Mouse (Mus musculus) c-Kit-positive CD71-positive TER-119-positive erythroid progenitor cells, embryonic 14.5 days (primary cell): Measurements from ENCODE around the gene Ptgis.

ENCODE experiments used
- DNase-seq: peaks from one replicate; pipeline ENCODE4 v3.0.0-alpha.2; 2013; ENCODE audit warnings: low spot score

Ptgis gene

DNA sequence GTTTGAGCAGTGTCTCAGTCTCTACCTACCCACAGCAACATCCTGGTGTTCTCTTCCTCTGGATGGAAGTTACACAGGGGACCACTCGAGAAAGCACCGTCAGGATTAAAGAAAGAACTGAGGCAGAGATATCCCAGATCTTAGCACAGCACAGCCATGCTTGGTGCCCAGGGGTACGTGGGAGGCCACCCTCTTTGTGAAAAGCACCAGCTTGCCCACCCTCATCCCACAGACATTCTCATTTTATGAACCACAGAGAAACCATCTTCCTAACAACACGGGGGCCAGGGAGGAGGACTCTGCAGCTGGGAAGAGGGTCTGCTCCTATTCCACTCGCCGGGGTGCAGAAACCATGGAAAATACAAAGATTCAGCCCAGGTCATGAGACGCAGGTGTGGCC, 90.3 kb downstream of the Ptgis start:
- no peak for DNase-seq

DNA sequence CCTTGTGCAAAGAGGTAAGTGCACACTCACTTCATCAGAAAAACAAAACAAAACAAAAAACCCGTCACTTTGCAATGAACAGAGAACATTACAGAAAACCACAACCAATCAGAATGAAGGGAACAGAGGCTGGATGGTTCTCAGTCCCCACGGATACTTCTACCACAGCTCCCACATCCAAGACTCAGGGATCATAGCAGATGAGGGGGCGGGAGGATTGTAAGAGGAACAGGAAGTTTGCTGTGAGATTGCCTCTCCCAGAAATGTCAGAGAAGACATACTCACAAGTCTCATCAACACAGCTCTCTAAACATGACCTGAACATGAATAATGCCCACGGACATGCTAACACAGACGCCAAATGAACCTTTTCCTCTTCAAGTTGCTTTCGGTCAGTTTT, 91.4 kb downstream of the Ptgis start:
- no peak for DNase-seq

DNA sequence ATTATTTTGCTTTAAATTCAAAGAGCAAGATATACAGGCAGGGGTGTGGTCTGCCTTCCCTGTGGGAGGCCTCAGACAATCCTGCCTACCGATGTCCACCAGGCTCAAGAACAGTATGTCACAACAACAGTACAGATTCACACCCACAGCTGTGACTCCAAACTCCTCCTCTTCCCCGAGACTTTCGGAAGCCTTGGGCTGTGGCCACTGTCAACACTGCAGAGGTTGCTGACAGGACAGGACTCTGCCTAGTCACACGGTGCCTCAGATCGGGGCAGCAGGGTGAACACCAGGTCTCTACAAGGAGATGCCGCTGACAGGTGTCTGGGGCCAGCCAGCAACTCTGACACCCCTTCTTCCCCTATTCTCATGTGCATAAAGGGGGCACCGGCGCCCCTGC, 92.7 kb downstream of the Ptgis start:
- DNase-seq = no peak

DNA sequence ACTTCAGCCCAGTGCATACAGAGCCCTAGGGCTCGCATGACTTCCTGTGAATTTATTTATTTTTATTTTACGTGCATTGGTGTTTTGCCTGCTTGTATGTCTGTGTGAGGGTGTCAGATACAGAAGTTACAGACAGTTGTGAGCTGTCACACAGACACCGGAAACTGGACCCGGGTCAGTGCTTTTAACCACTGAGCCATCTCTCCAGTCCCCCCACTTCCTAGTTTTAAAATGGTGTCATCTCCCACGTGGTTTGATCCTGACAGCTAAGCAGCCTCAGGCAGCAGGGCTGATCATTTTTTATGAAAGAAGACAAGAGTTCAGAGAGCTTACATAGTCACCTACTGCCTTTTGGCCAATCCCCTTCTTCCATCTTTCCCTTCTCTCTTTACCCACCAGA, 94.5 kb downstream of the Ptgis start:
- no peak for DNase-seq

DNA sequence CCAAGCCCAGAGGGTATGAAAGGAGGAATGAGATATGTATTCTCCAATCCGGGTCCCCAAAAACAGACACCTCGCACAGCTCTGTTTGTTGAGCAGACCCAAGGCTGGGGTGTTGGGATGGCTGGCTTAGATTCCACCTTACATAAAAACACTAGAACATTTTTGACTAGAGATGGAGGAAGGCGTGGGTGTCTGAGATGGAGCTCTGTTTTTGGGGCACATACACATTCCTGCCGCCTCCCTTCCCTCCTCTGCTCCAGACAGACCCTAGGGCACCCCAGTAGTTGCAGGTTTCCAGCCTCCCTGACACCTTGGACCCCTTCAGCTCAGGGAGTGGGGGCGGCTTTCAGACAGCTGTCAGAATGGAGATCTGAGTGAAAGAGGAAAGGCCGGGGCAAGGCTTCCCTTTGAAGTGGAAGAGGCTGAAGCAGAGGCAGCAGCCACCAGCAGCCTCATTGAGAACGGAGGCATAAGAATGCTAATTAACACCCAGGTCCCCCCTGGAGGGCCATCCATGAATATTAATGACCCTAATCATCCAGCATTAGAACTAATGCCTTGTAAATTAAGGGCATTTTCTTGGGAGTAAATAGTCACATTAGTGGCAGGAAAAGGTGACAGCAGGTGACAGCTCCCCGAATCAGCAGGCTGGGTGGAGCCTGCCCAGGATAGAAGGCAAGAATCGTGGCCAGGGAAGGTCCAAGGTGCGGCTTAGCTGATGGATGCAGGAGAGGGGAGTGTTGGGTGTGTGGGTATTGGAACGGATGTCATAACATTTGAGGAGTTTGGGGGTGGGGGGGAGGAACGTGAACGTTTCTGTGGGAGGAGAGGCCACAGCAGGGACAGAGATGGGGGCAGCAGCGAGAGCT, 95.7 kb downstream of the Ptgis start:
- DNase-seq = no peak

- DNase-seq = no peak
Observed at GRCm38 (mm10) chr2:167143914-167144313, 96.5 kb downstream of the Ptgis start.

GRCm38 (mm10) chr2:167142282-167142681, 98.1 kb downstream of the Ptgis start:
- DNase-seq = peak; percentile 9

DNA sequence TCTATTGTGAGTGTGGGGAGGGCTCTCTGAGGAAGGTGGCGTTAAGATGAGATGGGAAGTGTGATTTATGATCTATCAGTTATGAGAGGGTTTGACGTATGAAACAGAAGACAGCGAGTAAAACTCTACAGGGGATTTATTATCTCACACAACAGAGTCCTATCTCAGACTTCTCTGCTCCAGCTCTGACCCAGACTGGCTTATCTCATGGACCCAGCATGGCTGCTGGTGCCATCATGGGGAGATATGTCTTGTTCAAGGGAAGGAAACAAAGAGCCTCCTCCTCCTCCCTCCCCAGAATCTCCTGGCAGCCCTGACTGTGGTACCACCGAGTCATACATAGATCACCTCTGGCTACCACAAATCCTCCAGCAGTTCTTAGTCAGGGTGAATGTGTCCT, 98.6 kb downstream of the Ptgis start:
- peak; percentile 63 for DNase-seq
